Mouse (Mus musculus) liver, postnatal 0 days (tissue): Measurements from ENCODE around the gene Enoph1. TPM values are rescaled to one million over a fixed set of nuclear protein-coding genes. Genes with fewer than 3 reads are reported as not detected.

Experiments used
- ATAC-seq: fragments of 200-750 bp; cut with Nextera tagmentation; 2 replicates; pipeline ENCODE4 v1.8.0; 2017; ENCODE audit warnings: mild to moderate bottlenecking, moderate library complexity
- DNase-seq: peaks from one replicate; pipeline ENCODE4 v3.0.0-alpha.2; 2016
- H3K27ac ChIP-seq: fragments of 300-500 bp; sonication (generic); 2 replicates; pipeline ENCODE4 v1.5.1; 2014; ENCODE audit warnings: antibody characterized with exemption, moderate library complexity, mild to moderate bottlenecking, low read depth
- H3K27me3 ChIP-seq: fragments of 300-500 bp; sonication (generic); 2 replicates; pipeline ENCODE4 v1.6.1; 2014; ENCODE audit warnings: low read length, control low read depth, mixed read lengths; ENCODE audit not compliant: insufficient read depth
- H3K36me3 ChIP-seq: fragments of 300-500 bp; sonication (generic); replicated peaks from 2 replicates; pipeline ENCODE4 v1.6.1; 2014; ENCODE audit warnings: mild to moderate bottlenecking, control low read depth, low read length, moderate library complexity, mixed read lengths; ENCODE audit not compliant: insufficient read depth
- H3K4me1 ChIP-seq: fragments of 300-500 bp; sonication (generic); 2 replicates; pipeline ENCODE4 v1.6.1; 2014; ENCODE audit warnings: antibody characterized with exemption, mild to moderate bottlenecking, control low read depth; ENCODE audit not compliant: insufficient read depth
- H3K4me2 ChIP-seq: fragments of 300-500 bp; sonication (generic); 2 replicates; pipeline ENCODE4 v1.6.1; 2014; ENCODE audit warnings: low read depth, mild to moderate bottlenecking, low read length, moderate library complexity, mixed read lengths
- H3K4me3 ChIP-seq: fragments of 300-500 bp; sonication (generic); 2 replicates; pipeline ENCODE4 v1.5.1; 2014; ENCODE audit warnings: low read depth, low read length
- H3K9ac ChIP-seq: fragments of 300-500 bp; sonication (generic); replicated peaks from 2 replicates; pipeline ENCODE4 v1.6.1; 2014; ENCODE audit warnings: mild to moderate bottlenecking, moderate library complexity
- H3K9me3 ChIP-seq: fragments of 300-500 bp; sonication (generic); 2 replicates; pipeline ENCODE4 v1.6.1; 2016; ENCODE audit warnings: mild to moderate bottlenecking, control low read depth, low read length, mixed read lengths
- CTCF ChIP-seq: sonication (generic); IDR thresholded peaks from 2 replicates; pipeline ENCODE4 v1.5.1; 2016; ENCODE audit warnings: antibody characterized with exemption, low read depth
- EP300 ChIP-seq: IDR thresholded peaks from 2 replicates; pipeline ENCODE4 v1.6.1; 2016; ENCODE audit warnings: antibody characterized with exemption, low read depth, mild to moderate bottlenecking
- WGBS: fragments of 180-500 bp; shearing (Covaris S2); extraction: QIAGEN DNeasy Blood & Tissue Kit; methylation state at CpG from one replicate; pipeline ENCODE4 v1.1.7; 2014; ENCODE audit not compliant: insufficient replicate concordance; 5-methylcytosine and 5-hydroxymethylcytosine counted together
- polyA plus RNA-seq: library from polyadenylated mRNA; unstranded; fragments of >200 nt; fragmentation: Nextera tagmentation; extraction: Ambion mirVana; gene quantifications from 2 replicates; pipeline ENCODE4 v1.2.1, GENCODE M21; 2015

Gene Enoph1
- polyA plus RNA-seq, 1 experiment from 2014 or later: 10.6 TPM

DNA sequence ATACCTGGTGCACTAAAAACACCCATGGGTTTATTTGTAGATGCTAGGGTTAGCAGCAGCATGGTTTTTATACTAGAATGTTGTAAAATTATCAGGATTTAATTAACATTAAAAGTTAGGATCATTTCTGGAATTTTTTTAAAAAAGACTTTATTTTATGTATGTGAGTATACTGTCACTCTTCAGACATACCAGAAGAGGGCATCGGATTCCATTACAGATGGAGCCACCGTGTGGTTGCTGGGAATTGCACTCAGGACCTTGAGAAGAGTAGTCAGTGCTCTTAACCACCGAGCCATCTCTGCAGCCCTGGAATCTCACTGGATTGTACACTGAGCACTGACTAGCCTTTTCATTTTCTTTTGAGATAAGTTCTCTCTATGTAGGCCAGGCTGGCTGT is 10.1 kb downstream of the Enoph1 start:
- DNase-seq: no peak
- Histone ChIP-seq H3K27me3 (no peaks in the 10 kb centered on the region), H3K9me3 (no peaks in the 10 kb centered on the region), H3K4me1 (peaks cover 14% of the 10 kb centered on the region), H3K4me3 (no peak overlapping the region), H3K4me2 (no peak overlapping the region), H3K27ac (no peak overlapping the region), H3K9ac (no peak overlapping the region), H3K36me3 (peaks cover 3% of the 10 kb centered on the region; the same call in 1 of the 2 replicates)
- 76% methylated on average over 3 of the region's 3 CpGs for WGBS
- TF ChIP-seq EP300: no peak
- TF ChIP-seq CTCF: no peak
- ATAC-seq: no peak

DNA sequence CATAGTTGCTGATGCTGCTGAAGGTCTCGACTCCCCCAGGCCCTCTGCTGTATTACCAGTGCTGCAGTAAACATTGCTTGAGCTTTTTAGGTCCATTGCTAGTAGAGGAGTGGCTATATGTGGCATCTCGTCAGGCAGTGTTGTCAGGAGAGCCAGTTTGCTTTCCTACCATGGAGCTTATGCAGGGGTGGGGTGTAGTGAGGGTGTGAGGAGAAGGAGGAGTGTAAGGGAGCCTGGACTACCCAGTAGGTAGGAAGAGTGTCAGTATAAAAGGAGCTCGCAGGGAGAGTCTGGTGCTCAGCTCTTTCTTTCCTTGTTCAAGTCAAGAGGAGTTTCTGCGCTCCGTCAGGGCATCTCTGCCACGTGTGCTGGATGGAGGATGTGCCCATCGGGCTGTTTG is 12.9 kb downstream of the Enoph1 start:
- DNase-seq: no peak
- no peaks in the 10 kb centered on the region for H3K27me3 ChIP-seq

DNA sequence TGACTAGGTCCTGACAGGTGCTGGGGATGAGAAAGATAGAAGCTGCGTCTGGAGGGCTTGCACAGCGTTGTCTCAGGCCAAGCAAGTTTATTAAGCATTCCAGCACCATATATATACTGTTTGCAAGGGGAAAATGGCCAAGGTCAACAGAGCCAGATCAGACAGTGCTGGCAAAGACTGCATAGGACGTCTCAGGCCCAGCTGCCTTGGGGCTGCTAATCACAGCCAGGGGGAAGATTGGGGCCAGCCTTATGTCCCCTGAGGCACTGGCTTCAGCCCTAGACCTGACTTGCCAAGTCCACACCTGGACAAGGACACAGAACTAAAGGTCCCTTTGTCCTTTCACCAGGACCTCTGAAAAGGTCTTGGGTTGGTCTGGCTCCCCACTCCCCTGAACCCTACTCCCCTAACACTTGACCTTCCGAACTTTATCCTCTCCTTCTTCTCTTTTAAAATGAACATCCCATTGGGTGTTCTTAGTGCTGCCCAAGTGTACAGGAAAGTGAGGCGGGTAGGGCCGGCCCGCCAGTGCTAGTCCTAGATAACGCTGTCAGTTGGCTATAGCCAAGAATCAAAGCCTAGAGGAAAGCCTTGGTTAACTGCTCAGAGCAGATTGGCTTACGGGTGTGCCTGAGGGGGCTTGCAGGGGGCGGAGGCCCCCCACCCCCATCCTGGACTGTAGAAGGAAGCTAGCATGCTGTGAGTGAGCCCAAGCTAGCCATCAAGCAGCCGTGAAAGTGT is 15.2 kb downstream of the Enoph1 start:
- Histone ChIP-seq H3K4me2 (no peak overlapping the region), H3K9me3 (no peaks in the 10 kb centered on the region), H3K4me3 (no peak overlapping the region), H3K9ac (no peak overlapping the region), H3K36me3 (peaks cover 6% of the 10 kb centered on the region; the same call in 1 of the 2 replicates), H3K4me1 (peaks cover 15% of the 10 kb centered on the region), H3K27ac (no peak overlapping the region), H3K27me3 (no peaks in the 10 kb centered on the region)
- peak; percentile 78 for ATAC-seq
- TF ChIP-seq CTCF (no peak), EP300 (peak; percentile 45; the same call in 1 of the 2 replicates)
- no peak for DNase-seq
- 57% methylated on average over 11 of the region's 11 CpGs for WGBS

More for the DNA sequence above, 12.9 kb downstream of the Enoph1 start:
- no peak overlapping the region for H3K4me2 ChIP-seq
- no peak overlapping the region for H3K9ac ChIP-seq
- peaks cover 3% of the 10 kb centered on the region; the same call in 1 of the 2 replicates for H3K36me3 ChIP-seq
- no peak overlapping the region for H3K27ac ChIP-seq
- TF ChIP-seq CTCF (no peak), EP300 (no peak)
- H3K4me3 ChIP-seq: no peak overlapping the region
- peaks cover 19% of the 10 kb centered on the region for H3K4me1 ChIP-seq
- ATAC-seq: no peak
- H3K9me3 ChIP-seq: no peaks in the 10 kb centered on the region
- 85% methylated on average over 7 of the region's 7 CpGs for WGBS

DNA sequence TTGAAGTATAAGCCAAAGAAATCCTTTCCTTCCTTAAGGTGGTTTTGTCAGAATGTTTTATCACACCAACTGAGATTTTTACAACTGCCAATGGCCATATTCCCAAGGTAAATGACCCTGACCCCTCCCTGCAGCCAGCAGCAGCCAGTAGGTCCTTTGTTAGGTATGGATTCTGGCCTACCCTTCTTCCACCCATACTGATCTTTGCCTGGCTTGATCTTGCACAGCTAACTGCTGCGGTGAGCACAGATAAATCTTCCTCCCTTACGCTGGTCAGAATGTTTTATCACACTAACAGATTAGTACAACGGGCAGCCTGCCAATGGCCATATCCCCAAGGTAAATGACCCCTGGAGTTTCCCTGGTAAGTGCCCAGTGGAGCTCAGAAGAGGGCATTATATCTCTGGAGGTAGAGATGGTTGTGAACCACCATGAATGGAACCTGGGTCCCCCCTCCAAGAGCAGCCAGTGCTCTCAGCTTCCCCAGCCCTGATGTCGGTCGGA is 16.1 kb downstream of the Enoph1 start:
- ATAC-seq (no peak), DNase-seq (peak; percentile 46)
- 56% methylated on average over 5 of the region's 5 CpGs for WGBS

DNA sequence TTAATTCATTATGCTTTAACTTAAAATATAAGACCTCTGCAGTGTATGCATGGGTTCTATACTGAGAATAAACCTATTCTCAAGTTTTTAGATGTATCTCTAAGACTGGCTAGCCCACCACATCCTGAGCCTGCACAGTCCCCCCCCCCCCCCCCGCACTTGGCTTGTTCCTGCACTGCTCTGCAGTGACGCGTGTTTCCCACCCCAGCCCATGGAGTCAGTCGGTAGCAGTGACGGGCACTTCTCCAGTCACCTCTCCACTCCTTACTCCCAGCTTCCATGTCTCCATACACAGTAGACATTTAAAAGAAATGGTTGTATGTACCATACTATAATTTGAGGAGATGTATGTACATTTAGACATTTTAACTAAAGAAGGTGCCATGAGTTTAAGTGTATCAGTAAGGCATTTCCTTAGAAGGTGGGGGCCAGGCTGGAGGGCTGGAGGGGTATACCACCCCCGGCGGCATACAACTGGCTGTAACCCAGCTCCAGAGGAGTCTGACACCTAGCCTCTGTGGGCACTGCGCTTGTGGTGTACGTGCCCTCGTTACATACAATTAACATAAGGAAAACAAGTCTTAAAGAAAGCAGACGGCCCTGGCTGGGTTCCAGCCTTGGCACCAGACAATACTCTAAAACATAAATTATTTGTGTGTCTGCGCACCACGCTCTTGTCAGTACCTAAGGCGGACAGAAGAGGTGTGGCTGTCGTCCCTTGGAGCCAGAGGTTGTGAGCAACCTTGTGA is 17.9 kb downstream of the Enoph1 start:
- Histone ChIP-seq H3K9ac (no peak overlapping the region), H3K4me1 (peaks cover 15% of the 10 kb centered on the region), H3K27ac (no peak overlapping the region), H3K4me3 (no peak overlapping the region), H3K27me3 (no peaks in the 10 kb centered on the region), H3K36me3 (peaks cover 21% of the 10 kb centered on the region), H3K4me2 (no peak overlapping the region), H3K9me3 (no peaks in the 10 kb centered on the region)
- 85% methylated on average over 14 of the region's 15 CpGs for WGBS
- DNase-seq (no peak), ATAC-seq (no peak)
- TF ChIP-seq CTCF: no peak
- no peak for TF ChIP-seq EP300

More for the DNA sequence above, 16.1 kb downstream of the Enoph1 start:
- H3K9ac ChIP-seq: no peak overlapping the region
- H3K27me3 ChIP-seq: no peaks in the 10 kb centered on the region
- TF ChIP-seq CTCF: no peak
- no peak for TF ChIP-seq EP300
- H3K36me3 ChIP-seq: peaks cover 9% of the 10 kb centered on the region
- H3K4me2 ChIP-seq: no peak overlapping the region
- H3K4me1 ChIP-seq: peaks cover 15% of the 10 kb centered on the region
- H3K4me3 ChIP-seq: no peak overlapping the region
- no peaks in the 10 kb centered on the region for H3K9me3 ChIP-seq
- H3K27ac ChIP-seq: no peak overlapping the region

DNA sequence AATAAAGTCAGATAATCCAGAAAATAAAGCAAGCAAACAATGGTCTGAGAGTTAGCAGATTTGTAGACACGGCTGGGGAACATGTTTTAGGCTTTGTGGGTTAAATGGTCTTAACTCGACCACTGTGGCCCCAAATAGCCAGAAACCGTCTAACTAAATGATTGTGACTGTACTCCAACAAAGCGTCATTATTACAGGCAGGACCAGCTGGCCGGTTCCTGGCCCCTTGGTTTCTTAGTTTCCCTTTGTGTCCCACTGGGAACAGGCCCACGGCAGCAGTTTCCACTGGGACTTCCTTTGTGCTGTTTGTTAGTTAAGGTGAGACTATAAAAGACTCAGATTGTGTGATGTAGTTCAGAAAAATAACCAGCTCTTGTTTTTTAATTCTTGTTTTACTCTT is 18.9 kb downstream of the Enoph1 start:
- H3K4me1 ChIP-seq: peaks cover 15% of the 10 kb centered on the region

More for the DNA sequence above, 18.9 kb downstream of the Enoph1 start:
- Histone ChIP-seq H3K27me3 (no peaks in the 10 kb centered on the region), H3K36me3 (peaks cover 21% of the 10 kb centered on the region), H3K27ac (no peak overlapping the region), H3K9me3 (no peaks in the 10 kb centered on the region), H3K4me3 (no peak overlapping the region), H3K4me2 (no peak overlapping the region), H3K9ac (no peak overlapping the region)
- 85% methylated on average over 6 of the region's 6 CpGs for WGBS
- TF ChIP-seq EP300 (no peak), CTCF (no peak)
- no peak for ATAC-seq
- no peak for DNase-seq
